Mouse (Mus musculus) layer of hippocampus, adult 18-20 months (tissue): Measurements from ENCODE around the gene Srek1. TPM values are rescaled to one million over a fixed set of nuclear protein-coding genes. Genes with fewer than 3 reads are reported as not detected.
A peak's percentile ranks its signal among the peaks of the same experiment; 100 is the strongest.

Source experiments
- DNase-seq, 2 experiments: peaks; one replicate each; pipeline ENCODE4 v3.0.0; 2022; ENCODE audit warnings: low spot score in 2 of 2
- long read RNA-seq: library from polyadenylated mRNA; stranded (forward); transcript quantifications from one replicate; pipeline ENCODE4 v2.0.0, GENCODE M21; 2021
- total RNA-seq, 2 experiments: library from RNA; stranded (reverse); gene quantifications; 2 replicates each; pipeline ENCODE4 v1.2.3; 2021

Gene Srek1
- total RNA-seq: 10 to 100 TPM; 71.3 to 82.5 TPM
- long read RNA-seq, transcript Srek1-201 (12 exons, 3,934 nt): major isoform, 41 of 64 reads
- long read RNA-seq, partial matches to known transcripts: 9 of 64 reads
- long read RNA-seq, other reads (novel, unspliced or antisense): 14 of 64 reads

DNA sequence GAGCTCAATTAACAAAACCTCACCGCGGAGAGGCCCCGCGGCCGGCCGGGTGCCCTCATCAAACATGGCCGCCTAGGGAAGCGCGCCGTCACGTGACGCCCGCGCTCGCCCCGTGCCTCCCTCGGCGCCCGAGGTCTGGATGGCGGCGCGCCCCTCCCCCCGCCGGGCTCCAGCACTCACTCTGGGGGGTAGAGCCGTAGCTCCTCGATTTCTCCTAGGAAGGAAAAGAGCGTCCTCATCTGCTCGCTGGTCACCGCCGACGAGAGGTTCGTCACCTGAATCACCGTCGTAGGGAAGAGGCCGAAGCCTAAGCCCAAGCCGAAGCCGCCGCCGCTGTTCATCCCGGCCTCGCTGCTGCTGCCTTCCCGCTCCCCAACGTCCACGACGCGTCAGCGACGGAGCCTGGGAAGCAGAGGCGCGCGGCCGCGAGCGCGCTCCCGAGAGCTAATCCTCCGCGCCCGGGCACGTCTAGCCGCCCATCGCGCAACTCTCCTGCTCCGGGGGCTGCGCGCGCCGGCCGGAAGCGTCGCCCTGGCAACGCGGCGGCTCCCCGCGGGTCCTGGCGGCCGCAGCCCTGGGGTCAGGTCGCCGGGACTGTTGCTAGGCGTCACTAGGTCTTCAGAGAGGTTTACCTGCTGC lies at the start of gene Srek1:
Gene Srek1, minus strand, starts transcription at position 490 of the 639 bp plus-strand sequence.
- peak; percentile 94 to 96 for DNase-seq

DNA sequence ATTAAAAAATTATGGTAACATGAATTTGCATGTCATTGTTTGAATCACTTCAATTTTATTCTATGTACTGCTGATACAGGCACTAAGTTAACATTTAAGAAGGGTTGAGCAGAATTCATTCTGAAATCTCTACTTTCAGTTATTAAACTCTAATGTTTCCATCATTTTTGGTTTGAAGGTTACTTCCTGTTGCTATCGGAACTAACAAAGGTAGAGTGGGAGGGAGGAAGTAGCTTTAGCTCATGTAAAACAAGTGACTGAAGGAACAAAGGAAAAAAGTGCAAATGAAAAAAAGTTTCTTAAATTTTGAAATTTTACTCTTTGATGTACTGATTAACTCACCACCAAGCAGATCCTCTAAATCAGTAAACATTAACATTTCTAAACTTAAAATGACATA lies 47.9 kb upstream of the Srek1 start:
- no peak for DNase-seq

GRCm38 (mm10) chr13:103819377-103819776 lies 45.0 kb upstream of the Srek1 start:
- no peak for DNase-seq

DNA sequence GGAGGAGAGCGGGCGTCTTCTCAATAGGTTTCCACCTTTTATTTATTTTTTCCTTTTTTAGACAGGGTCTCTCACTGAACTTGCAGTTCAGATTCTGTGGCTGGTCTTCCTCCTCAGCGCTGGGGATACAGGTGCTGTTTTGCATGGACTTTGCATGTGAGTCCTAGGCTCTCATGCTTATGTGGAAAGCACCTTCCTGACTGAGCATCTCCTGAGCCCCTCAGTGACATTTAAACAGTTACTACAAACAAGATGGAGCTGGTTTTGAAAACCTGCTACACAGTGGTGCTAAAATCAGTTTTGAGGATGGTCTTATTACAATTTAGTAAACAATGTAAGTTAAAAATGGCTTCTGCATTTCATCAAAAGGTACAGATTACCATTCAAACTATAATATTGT lies 43.5 kb upstream of the Srek1 start:
- no peak for DNase-seq

DNA sequence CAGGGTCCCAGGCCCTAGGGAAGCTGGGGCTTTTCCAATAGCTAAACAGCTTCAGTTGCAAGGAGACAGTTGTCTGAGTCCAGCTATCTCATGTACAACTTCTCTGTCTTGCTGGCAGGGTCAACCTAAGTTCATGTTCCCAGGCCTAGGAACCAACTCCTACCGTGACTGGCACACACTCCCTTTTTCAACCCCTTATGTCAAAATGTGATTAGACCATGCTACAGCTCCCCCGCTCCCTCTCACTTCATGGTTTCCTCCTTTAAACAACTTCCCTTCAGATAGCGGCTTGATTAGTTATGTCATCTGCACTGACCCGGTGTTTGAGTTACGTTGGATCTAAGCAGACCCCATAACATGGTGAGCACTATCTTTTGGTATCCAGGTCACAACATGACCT lies 33.1 kb upstream of the Srek1 start:
- DNase-seq: no peak

- peak; percentile 40 to 82 for DNase-seq
Observed at GRCm38 (mm10) chr13:103806210-103806851, 31.9 kb upstream of the Srek1 start.

DNA sequence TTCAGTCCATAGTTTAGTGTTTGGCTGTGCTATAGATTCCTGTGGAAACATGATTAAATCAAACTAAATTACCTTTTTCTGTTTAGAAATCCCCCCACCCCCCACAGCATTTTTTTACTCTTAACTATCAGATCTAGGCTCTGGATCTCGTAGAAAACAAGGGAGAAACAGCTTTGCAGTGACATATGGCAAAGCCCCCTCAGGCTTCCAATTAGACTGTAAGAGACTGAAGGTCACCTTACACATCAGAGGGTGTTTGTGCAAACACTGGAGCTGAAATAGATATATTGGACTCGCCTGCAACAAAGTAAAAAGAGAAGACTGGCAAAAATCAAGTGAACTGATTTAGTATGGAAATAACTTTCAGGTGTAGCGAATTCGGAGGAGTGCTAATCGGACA lies 29.3 kb upstream of the Srek1 start:
- no peak for DNase-seq

DNA sequence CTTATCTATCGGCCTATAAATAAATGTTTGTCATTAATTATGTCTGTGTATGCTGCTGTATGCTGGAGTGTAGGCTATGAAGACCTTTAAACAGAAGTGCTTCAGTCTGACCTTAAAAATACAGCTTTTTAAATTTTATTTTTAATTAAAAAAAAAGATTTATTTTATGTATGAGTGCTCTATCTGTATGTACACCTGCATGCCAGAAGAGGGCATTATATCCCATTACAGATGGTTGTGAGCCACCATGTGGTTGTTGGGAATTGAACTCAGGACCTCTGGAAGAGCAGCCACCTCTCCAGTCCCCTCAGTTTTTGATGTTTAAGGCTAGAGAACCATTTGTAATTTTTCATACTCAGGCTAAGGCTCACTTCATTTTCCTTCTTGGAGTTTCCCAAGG lies 26.6 kb upstream of the Srek1 start:
- DNase-seq: no peak

GRCm38 (mm10) chr13:103794688-103795543 lies 20.5 kb upstream of the Srek1 start:
- DNase-seq: peak in 1 of 2 experiments; percentile 40

DNA sequence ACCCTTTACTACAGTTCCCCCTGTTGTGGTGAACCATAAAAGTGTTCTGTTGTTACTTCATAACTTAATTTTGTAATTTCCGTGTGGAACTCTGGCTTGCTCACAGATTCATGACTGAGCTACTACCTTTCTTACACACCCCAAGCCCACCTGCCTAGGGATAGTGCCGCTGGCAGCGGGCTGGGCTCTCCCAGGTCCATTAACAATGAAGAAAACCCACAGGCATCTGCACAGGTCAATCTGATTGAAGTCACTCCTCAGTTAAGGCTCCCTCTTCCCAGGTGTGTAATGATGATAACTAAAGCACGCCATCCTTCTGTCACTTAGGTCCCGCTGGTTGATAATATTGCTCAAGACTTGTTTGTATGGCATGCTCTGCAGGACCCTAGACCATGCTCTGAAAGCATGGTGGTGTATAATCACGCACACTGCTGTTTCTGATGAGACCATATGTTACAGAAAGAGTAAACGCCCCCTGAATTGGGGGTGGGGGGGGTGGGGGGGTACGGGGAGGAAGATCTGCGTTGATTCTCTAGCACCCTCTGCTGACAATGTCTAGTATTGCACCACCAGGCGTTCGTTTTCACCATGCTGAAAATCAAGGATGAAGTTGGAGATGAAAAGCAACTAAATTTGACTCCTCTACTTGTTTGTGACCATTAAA lies 5.6 kb upstream of the Srek1 start:
- peak in 1 of 2 experiments; percentile 71 for DNase-seq

DNA sequence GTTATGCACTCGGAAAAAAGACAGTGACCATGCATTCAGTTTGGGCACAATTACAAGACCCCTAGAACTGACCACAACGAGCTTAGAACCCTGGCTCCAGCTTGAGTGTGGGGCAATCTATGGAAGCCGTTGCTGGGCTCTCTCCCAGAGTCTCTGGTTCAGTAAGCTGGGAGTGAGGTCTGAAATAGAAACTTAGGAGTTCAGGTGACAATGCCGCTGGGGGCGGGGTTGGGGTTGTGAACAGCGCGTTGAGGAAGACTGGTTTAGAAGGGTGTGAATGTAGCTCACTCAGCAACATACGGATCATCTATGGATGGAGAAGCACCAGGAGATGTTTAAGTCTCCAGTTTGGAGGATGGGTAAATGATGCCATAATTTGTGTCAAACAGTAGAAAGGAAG lies 2.7 kb upstream of the Srek1 start:
- DNase-seq: no peak

DNA sequence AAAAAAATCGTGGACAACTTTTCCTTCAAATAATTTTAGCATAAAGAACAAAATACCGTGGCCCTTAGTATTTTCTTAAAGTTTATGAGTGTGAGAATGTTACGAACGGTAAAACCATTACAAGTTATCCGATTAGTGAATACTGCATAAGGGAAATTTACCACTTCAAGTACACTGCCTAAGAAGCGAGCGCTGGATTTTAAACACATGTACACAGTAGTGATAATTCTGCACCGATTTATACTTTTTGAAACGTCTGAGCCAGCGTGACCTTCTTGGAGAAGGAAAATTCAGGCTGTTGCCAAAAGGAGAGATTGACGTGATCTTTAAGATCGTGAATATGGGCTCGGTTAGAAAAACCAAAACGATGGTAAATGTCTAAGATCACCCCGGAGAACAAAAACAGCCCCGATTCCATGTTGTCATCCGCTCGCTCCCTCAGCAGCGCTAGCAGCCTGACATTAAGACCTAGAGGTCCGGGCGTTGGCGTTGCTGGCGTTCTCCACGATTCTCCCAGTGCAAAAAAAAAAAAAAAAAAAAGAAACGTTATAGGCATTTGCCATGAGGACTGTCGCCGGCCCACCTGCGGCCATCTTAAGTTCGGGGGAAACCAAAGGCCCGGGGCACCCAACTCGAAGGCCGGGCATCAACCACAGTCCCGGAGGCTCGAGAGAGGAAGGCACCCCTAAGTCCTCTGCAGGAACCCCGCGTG lies 845 bp downstream of the Srek1 start:
- DNase-seq: no peak

- no peak for DNase-seq
Observed at GRCm38 (mm10) chr13:103772917-103773316, 1.5 kb downstream of the Srek1 start.

DNA sequence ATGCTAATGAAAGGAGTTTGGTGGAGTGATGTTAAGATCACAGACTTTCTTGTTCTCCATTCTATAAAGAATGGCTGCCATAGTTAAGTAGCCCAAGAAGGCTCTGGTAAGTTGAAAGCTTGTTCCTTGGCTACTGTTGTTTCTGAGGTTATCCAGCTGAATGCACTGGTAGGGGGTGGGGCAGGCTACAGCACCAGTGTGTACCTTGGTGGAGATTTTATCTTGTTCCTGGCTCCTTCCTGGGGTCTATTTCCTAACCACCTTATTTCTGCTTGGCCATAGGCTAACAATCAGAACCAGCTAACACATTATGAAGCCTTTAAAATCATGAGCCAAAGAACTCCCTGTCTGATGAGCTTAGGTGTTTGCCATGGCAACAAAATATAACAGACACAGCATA lies 3.6 kb downstream of the Srek1 start:
- no peak for DNase-seq

DNA sequence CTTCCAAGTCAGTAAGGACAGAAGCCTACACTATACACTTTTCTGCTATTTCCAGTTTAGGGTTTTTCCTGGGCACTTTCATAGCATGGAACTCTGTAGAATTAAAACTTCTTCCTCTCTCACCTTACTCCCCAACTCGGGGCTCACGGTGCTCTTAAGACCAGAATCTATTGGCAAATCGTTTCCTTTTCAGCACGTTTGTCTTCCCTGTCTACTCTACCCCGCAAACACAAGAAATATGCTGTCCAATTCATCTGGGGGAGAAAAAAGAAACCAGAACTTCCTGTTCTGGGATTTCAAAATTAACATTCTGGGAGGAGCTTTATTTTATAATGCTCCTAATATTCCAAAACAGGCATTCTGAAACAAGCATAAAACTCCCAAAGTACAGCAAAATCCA lies 6.5 kb downstream of the Srek1 start:
- no peak for DNase-seq

GRCm38 (mm10) chr13:103763640-103764039 lies 10.8 kb downstream of the Srek1 start:
- DNase-seq: no peak

DNA sequence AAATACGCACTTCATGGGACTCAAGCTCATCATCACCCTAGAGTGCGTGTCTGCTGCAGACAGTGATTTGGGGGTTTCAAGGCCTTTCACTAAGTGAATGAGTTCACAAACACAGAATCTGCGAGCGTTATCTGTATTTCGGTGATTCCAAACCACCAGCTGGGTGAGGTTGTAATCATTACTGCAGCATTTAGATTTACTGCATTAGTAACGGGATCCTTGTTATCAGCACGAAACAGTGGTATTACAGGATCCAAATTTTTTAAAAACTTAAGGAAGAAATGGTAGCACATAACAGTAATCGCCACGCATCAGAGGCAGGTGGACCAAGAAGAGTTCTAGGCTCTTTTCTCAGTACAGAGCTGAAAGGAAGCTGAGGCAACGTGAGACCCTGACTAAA lies 12.4 kb downstream of the Srek1 start:
- DNase-seq: no peak

GRCm38 (mm10) chr13:103751421-103751820 lies 23.0 kb downstream of the Srek1 start:
- peak in 1 of 2 experiments; percentile 70 for DNase-seq

DNA sequence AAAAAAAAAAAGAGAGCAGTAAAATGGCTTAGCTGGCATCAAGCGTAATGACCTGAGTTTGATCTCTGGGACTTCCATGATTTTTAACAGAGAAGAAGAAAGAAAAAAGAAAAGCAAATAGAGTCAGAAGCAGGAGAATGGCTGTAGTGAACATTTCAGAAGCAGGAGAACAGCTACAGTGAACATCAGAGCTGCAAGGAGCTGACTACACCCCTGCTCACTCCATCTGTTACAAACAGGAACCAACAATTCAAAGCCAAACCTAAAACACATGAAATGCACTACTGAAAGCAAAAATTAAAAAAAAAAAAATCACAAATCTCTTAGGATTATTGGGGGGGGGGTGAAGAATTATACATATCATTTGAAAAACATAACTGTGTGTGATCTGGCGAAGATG lies 28.7 kb downstream of the Srek1 start:
- DNase-seq: peak in 1 of 2 experiments; percentile 57

GRCm38 (mm10) chr13:103745160-103745559 lies 29.2 kb downstream of the Srek1 start:
- DNase-seq: no peak
